Mouse (Mus musculus) mesoderm, embryonic 11.5 days (tissue): ENCODE measurements around the gene Gm20716.

Experiments used
- DNase-seq: peaks from one replicate; pipeline ENCODE4 v3.0.0-alpha.2; 2012; ENCODE audit warnings: low read depth, low spot score

Gene Gm20716

GRCm38 (mm10) chr2:168229116-168230025 is 793 bp downstream of the Gm20716 start:
- peak; percentile 19 for DNase-seq

GRCm38 (mm10) chr2:168223326-168223725 is 6.8 kb downstream of the Gm20716 start:
- no peak for DNase-seq

- no peak for DNase-seq
These were observed 16.3 kb downstream of the Gm20716 start for GRCm38 (mm10) chr2:168213788-168214397.

- DNase-seq = no peak
These were observed 22.3 kb downstream of the Gm20716 start for GRCm38 (mm10) chr2:168207883-168208282.

DNA sequence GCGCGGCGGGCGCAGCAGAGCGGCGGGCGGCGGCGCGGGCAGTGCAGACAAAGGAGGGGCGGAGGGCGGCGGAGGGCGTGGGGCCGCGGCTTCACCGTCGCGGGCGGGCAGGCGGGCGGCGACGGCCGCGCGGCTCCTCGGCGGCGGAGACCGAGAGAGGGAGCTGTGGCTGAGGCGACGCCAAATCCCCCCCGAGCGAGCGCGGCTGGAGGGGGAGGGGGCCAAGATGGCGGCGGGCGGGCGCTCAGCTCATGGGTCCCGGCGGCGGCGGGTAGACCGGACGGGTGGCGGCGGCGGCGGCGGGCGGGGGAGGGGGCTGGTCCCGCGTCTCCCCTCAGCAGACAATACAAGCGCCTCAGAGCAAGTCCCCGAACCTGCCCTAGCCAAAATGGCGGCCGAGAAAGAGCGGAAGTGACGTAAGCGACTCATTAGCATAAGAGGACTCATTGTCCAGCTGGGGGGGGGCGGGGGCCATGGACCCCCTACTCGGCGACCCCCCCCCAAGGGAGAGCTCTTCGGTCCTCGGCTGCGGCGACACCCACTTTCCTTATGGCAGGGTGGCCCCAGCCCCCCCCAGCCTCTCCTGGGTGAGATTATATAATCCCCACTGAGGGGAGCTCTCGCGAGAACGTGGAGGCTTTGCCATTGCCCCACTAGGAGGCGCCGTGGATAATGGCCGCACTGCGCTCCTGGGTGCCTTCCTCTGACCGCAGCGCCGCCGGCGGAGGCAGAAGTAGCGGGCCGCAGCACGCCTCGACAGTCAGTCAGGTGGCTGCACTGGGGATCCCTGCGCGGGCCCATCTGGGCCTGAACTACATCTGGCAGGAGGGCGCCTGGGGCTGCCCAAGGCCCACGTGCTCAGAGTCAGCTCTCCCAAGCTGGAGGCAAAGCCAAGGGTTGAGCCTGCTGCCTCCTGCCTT is 23.2 kb downstream of the Gm20716 start, which contains the start of gene Adnp:
Gene Adnp, minus strand, starts transcription at position 388 of the 920 bp plus-strand sequence.
- peak; percentile 99 for DNase-seq

DNA sequence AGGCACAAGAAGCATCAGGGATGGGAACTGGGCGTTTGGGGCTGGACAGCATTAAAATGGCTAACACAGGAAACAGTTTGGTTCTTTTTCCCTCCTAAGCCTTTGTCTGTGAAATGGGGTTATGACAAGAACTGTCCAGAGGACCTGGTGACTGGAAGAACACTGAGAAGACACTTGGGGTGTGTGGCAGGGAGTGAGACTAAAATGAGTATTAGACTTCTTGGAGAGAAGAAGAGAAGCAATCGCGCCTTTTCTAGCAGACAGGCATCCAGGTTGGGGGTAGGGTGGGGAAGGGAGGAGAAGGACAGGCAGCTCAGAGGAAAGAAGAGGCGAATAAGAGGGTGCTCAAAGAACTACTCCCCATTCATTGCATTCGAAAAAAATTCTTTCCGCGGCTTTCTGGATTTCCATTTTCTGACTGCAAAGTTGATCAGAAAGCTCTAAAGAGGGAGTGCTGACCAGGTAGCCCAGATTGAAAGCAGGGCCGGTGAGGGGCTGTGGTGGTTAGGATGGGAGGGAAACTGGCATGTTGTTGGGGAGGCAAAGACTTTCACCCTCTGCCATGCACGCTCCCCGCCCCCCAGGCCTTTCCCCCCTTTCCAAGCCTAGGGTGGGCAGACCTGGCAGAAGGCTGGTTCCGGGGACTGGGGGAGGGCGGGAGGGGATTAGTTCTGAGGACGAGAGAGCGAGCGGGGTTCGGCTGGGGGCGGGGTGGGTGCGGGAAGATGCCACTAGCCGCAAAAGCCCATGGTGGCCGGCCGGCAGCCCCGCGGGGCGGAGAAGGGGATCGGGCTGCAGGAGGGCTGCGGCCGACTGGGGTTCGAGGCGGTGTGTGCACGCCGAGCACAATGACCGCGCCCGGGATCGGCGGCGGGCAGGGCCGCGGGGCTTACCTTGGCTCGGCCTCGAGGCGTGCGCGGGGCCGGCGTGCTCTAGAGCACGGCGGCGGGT is 24.2 kb downstream of the Gm20716 start:
- DNase-seq = peak; percentile 29

- DNase-seq = peak; percentile 93
These were observed 24.9 kb downstream of the Gm20716 start for GRCm38 (mm10) chr2:168205265-168205664.

- no peak for DNase-seq
These were observed 25.6 kb downstream of the Gm20716 start for GRCm38 (mm10) chr2:168204476-168204999.

DNA sequence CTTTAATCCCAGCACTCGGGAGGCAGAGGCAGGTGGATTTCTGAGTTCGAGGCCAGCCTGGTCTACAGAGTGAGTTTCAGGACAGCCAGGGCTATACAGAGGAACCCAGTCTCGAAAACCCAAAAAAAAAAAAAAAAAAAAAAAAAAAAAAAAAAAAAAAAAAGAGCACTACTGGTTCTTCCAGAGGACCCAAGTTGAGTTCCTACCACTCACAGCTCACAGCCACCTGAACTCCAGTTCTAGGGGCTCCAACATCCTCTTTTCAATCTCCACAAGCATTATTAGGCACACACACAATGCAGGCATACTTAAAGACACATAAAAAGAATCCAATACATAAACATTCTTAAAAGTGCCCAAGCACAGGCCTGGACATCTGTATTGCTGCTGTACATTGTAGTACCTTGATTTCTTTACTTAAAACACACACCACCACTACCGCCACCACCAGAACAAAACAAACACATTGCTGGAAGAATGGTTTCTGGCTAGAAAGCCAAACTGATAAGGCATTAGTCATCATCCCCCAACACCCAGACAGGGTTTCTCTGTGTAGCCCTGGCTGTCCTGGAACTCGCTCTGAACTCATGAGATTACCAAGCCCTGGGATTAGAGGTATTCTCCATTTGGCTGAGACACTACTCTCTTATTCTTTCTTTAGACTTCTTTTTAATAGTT is 30.0 kb downstream of the Gm20716 start:
- no peak for DNase-seq

DNA sequence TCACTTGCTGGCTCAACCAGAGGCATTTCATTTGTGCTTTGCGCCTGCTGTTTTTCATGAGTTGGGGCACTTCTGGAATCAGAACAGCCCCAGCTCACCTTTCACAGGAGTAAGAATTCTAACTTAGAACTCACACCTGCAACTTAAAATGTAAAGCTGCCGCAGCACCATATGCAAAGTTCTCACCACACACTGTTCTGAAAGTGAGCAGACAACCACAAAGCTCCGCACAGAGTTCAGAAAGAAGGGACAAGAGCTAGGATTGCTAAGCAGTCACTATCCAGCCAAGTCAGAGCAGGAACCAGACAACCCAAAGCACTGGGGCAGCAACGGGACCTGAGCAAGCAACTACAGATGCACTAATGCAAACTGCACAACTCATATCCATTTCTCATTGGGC is 30.7 kb downstream of the Gm20716 start:
- no peak for DNase-seq

DNA sequence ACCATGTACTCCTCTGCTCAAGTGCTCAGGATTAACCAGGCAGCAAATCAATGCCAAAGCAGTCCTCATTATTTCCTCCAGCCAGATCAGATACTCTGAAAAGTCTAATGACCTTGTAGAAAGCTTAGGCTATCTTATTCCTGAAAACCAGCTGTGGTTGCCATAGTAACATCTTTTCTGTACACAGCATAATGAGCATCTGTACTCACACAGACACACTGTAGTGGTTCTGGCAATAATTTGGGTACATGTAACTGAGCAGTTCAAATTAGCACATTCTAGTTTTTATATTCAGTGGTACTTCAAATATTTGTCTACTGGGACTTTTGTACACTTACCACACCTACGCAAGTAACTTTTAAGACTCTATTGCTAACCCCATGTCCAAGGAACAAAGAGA is 31.7 kb downstream of the Gm20716 start:
- no peak for DNase-seq

DNA sequence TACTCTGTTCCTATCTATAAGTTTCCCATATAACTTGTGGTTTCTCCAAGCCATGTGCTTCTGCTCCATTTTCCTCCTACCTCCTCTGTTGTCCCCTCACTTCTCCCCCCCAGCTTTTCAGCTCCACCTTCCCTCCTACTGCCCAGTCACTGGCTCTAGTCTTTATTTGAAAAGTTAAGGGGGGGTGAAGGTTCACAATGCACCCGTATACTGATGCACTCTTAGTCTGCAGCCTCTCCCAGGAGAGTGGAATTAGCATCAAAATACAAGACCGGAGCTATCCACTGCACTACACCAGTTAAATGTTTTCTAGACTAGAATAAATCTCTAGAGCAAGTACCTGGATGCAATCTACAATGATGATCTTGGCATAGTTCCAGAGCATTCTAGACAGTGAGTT is 34.4 kb downstream of the Gm20716 start:
- DNase-seq = no peak

- DNase-seq = no peak
These were observed 36.5 kb downstream of the Gm20716 start for GRCm38 (mm10) chr2:168193685-168194084.

DNA sequence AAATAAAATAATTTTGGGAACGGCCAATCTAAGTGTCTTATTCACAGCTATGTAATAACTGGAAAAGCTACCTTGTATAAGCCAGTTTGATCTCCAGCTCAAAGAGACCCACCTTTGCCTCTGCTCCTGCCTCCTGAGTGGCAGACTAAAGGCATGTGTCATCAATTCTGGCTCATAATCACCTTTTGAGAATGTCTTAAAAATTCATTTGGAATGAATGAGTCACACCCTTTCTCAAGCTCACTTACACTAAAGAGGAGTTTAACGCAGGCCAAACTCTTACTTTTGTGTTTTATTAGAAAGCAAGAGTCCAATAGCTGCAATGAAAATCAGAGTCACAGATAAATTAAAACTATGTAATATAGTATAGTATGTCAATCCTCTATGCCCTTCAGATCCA is 38.3 kb downstream of the Gm20716 start:
- no peak for DNase-seq

DNA sequence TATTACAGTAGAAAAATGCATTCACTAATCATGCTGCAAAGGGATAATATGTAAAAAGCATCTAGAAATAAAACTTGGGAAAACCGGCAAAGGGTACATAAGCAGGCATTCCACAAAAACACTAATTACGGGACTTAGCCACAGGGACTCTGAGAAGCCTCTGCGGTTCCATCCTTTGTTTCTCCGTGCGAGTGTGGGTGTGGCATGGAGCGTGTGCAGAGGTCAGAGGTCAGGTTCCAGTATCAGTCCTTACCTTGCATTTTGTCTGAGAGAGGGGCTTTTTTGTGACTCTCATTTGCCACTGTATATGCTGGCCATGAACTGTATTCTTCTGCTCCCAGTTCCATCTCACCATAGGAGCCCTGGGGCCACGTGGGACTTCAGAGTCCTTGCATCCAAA is 54.2 kb downstream of the Gm20716 start:
- no peak for DNase-seq

GRCm38 (mm10) chr2:168170167-168170685 is 59.9 kb downstream of the Gm20716 start:
- peak; percentile 45 for DNase-seq

GRCm38 (mm10) chr2:168169800-168170113 is 60.4 kb downstream of the Gm20716 start:
- DNase-seq = no peak

- DNase-seq = peak; percentile 79
These were observed 61.0 kb downstream of the Gm20716 start for GRCm38 (mm10) chr2:168168892-168169799.

- DNase-seq = no peak
These were observed 62.4 kb downstream of the Gm20716 start for GRCm38 (mm10) chr2:168167781-168168180.
